In genomic region chr11:82695930-82696329, GRCm38 (mm10) we compare ENCODE assay signal across 23 mouse cellular contexts.
DNase-seq lines count a peak whose midpoint lies in the region; ATAC-seq lines count a peak whose summit lies in the region.
"Had no signal": no experiment of that assay in that cellular context is flagged by ENCODE, and none has a peak within 500 bp of the region (broad histone marks: within the 10 kb centered on the region; RNA-seq: fewer than 3 reads in every experiment).

No protein-coding gene starts in this region.

- no peaks in the 10 kb centered on the region for H3K9me3 ChIP-seq in forebrain, embryonic 10.5 days
- no peaks in the 10 kb centered on the region for H3K9me3 ChIP-seq in forebrain, embryonic 14.5 days (replicated peaks; ENCODE audit: control insufficient read depth, low read length)
- no peaks in the 10 kb centered on the region for H3K9me3 ChIP-seq in kidney, embryonic 14.5 days (ENCODE audit: control insufficient read depth, low read length)
- no peaks in the 10 kb centered on the region for H3K9me3 ChIP-seq in neural tube, embryonic 13.5 days
- H3K9me3 ChIP-seq: heart, embryonic 10.5 days; heart, embryonic 13.5 days had no signal

- H3K27ac ChIP-seq in forebrain, embryonic 10.5 days: 0 out of 2 replicates have a peak overlapping the region, but pooled peaks have one; percentile 40
- no peak overlapping the region for H3K27ac ChIP-seq in forebrain, embryonic 14.5 days (ENCODE audit: low read depth, low read length)
- H3K27ac ChIP-seq in kidney, embryonic 14.5 days (ENCODE audit: low read depth, low read length): no peak overlapping the region
- 0 out of 2 replicates have a peak overlapping the region, but pooled peaks have one; percentile 9 for H3K27ac ChIP-seq in neural tube, embryonic 13.5 days (replicated peaks)
- H3K27ac ChIP-seq: heart, adult 2 months; heart, embryonic 10.5 days; heart, embryonic 13.5 days; hindbrain, embryonic 14.5 days; hindbrain, postnatal 0 days had no signal

- H3K36me3 ChIP-seq in forebrain, embryonic 10.5 days (replicated peaks): no peaks in the 10 kb centered on the region
- H3K36me3 ChIP-seq in forebrain, embryonic 14.5 days (ENCODE audit: control insufficient read depth, insufficient read depth, low read length): no peaks in the 10 kb centered on the region
- no peaks in the 10 kb centered on the region for H3K36me3 ChIP-seq in kidney, embryonic 14.5 days (ENCODE audit: control insufficient read depth, insufficient read depth, low read length)
- H3K36me3 ChIP-seq in neural tube, embryonic 13.5 days: no peaks in the 10 kb centered on the region
- H3K36me3 ChIP-seq: heart, embryonic 10.5 days; heart, embryonic 13.5 days had no signal

- H3K4me2 ChIP-seq in forebrain, embryonic 14.5 days (ENCODE audit: low read length): no peak overlapping the region
- H3K4me2 ChIP-seq in kidney, embryonic 14.5 days (replicated peaks; ENCODE audit: low read depth, low read length): no peak overlapping the region
- H3K4me2 ChIP-seq in neural tube, embryonic 13.5 days: no peak overlapping the region
- H3K4me2 ChIP-seq: heart, embryonic 13.5 days; hindbrain, embryonic 14.5 days had no signal

- no peak for ATAC-seq in forebrain, embryonic 14.5 days
- 0 out of 2 replicates have a peak, but pooled peaks have one; percentile 46 for ATAC-seq in kidney, embryonic 14.5 days (ENCODE audit: low FRiP score, low TSS enrichment)
- ATAC-seq in neural tube, embryonic 13.5 days (ENCODE audit: low read depth): no peak
- ATAC-seq: activated CD4-positive, CD25-positive, alpha-beta regulatory T cell, adult 4 months; forebrain, embryonic 16.5 days; hindbrain, postnatal 0 days; inflammation-experienced regulatory T-cells, adult 6 months had no signal

- WGBS in forebrain, embryonic 10.5 days: 79% methylated on average over 7 of the region's 7 CpGs
- WGBS in forebrain, embryonic 14.5 days: 55% methylated on average over 7 of the region's 7 CpGs
- 20% methylated on average over 7 of the region's 7 CpGs for WGBS in kidney, embryonic 14.5 days
- 39% methylated on average over 7 of the region's 7 CpGs for WGBS in neural tube, embryonic 13.5 days

- H3K4me3 ChIP-seq in forebrain, embryonic 10.5 days: no peak overlapping the region
- no peak overlapping the region for H3K4me3 ChIP-seq in forebrain, embryonic 14.5 days (ENCODE audit: low read depth, low read length)
- no peak overlapping the region for H3K4me3 ChIP-seq in kidney, embryonic 14.5 days (ENCODE audit: low read length)
- no peak overlapping the region for H3K4me3 ChIP-seq in neural tube, embryonic 13.5 days
- H3K4me3 ChIP-seq: heart, adult 2 months; heart, embryonic 10.5 days; heart, embryonic 13.5 days had no signal

- no peak overlapping the region for H3K9ac ChIP-seq in forebrain, embryonic 14.5 days (ENCODE audit: low read length)
- H3K9ac ChIP-seq in kidney, embryonic 14.5 days (ENCODE audit: low read depth, low read length): no peak overlapping the region
- no peak overlapping the region for H3K9ac ChIP-seq in neural tube, embryonic 13.5 days
- H3K9ac ChIP-seq: heart, embryonic 13.5 days; hindbrain, embryonic 14.5 days had no signal

- H3K4me1 ChIP-seq in forebrain, embryonic 10.5 days: peaks cover 16% of the 10 kb centered on the region
- H3K4me1 ChIP-seq in forebrain, embryonic 14.5 days (ENCODE audit: control insufficient read depth, insufficient read depth, low read length): no peaks in the 10 kb centered on the region
- H3K4me1 ChIP-seq in kidney, embryonic 14.5 days (ENCODE audit: control insufficient read depth, insufficient read depth, low read length): no peaks in the 10 kb centered on the region
- H3K4me1 ChIP-seq in neural tube, embryonic 13.5 days (replicated peaks): peaks cover 15% of the 10 kb centered on the region
- H3K4me1 ChIP-seq: heart, embryonic 10.5 days; heart, embryonic 13.5 days had no signal

- no peaks in the 10 kb centered on the region for H3K27me3 ChIP-seq in forebrain, embryonic 10.5 days (ENCODE audit: poor library complexity, severe bottlenecking)
- H3K27me3 ChIP-seq in forebrain, embryonic 14.5 days (replicated peaks; ENCODE audit: control insufficient read depth, insufficient read depth, low read length): no peaks in the 10 kb centered on the region
- H3K27me3 ChIP-seq in kidney, embryonic 14.5 days (ENCODE audit: control insufficient read depth, insufficient read depth, low read length): no peaks in the 10 kb centered on the region
- no peaks in the 10 kb centered on the region for H3K27me3 ChIP-seq in neural tube, embryonic 13.5 days

- DNase-seq in forebrain, embryonic 10.5 days (ENCODE audit: extremely low spot score, low spot score): no peak
- no peak for DNase-seq in forebrain, embryonic 14.5 days (ENCODE audit: low spot score)
- DNase-seq in kidney, adult 18-20 months: no peak
- DNase-seq in neural tube, embryonic 10.5 days (ENCODE audit: extremely low spot score, low spot score): no peak
- DNase-seq: adrenal gland, postnatal 10 days; adrenal gland, postnatal 36 days; cerebellum, adult 18-20 months; cerebellum, adult 9-10 months; cerebellum, postnatal 14 days; gastrocnemius, postnatal 10 days; gastrocnemius, postnatal 36 days; heart, adult 2 months; heart, postnatal 14 days; heart, postnatal 4 days had no signal

Comparison
In these comparisons a context has a peak if more than half of its experiments do, and no peak if none do; other contexts are left out.
1. H3K27ac ChIP-seq: peak in forebrain, embryonic 10.5 days (single experiment) and neural tube, embryonic 13.5 days (single experiment); none in forebrain, embryonic 14.5 days (single experiment) and kidney, embryonic 14.5 days (single experiment).